Mouse (Mus musculus): ENCODE data around the gene Lamb3. TPM values are rescaled to one million over a fixed set of nuclear protein-coding genes. Genes with fewer than 3 reads are reported as not detected.

The Lamb3 gene
- polyA plus RNA-seq, 1 experiment from 2014 or later, result 54.5 TPM

DNA sequence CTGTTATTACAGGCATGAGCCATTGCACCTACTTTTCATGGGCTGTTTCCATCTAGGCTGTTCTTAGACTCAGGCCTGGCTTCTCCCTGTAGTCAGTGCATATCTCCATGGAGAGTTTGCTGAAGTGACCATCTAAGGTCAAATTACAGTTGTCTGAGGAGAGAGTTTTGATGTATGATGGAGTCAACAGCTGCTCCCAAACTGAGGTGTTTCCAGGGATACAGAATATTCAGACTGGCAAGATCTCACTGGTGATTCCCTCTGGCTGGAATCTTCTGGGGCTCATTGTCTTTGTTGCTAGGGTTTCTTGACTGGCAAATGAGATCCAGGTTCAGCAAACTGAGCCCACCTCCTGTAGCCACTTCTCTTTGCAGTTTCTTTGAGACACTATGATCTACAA, 83.2 kb downstream of the Lamb3 start:
- Histone ChIP-seq H3K27me3 (ENCODE audit: control insufficient read depth, insufficient read depth, low read depth, low read length) (no peaks in the 10 kb centered on the region), H3K27ac (ENCODE audit: low read length) (no peak overlapping the region)

DNA sequence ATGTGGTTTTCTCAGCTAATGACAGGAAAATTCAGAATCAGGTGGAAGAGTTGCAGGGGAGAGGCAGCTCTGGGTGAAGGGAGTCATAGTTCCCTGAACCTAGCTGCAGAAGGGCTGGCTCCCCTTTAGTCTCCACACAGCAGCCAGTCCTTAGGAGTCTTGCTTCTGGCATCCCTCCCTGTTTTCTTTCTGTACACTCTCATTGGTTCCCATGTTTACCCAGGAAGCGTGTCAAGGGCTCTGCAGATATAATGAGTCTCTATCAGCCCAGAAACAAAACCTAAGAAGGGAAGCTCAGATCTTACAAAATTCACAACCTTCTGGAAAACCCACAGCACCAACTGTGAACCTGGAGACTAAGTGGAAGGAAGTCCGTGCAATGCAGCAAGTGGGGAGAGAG, 85.5 kb downstream of the Lamb3 start:
- WGBS, result 26% methylated on average over 2 of the region's 2 CpGs

More for the DNA sequence above, 83.2 kb downstream of the Lamb3 start:
- Histone ChIP-seq H3K9me3 (ENCODE audit: control insufficient read depth, low read length) (no peaks in the 10 kb centered on the region), H3K4me3 (ENCODE audit: low read length) (no peak overlapping the region), H3K4me1 (replicated peaks; ENCODE audit: control insufficient read depth, insufficient read depth, low read length) (no peaks in the 10 kb centered on the region), H3K36me3 (ENCODE audit: control insufficient read depth, insufficient read depth, low read length) (no peaks in the 10 kb centered on the region), H3K4me2 (ENCODE audit: low read depth, low read length) (no peak overlapping the region), H3K9ac (ENCODE audit: low read length) (no peak overlapping the region)
- no peak for ATAC-seq (ENCODE audit: low read depth)

DNA sequence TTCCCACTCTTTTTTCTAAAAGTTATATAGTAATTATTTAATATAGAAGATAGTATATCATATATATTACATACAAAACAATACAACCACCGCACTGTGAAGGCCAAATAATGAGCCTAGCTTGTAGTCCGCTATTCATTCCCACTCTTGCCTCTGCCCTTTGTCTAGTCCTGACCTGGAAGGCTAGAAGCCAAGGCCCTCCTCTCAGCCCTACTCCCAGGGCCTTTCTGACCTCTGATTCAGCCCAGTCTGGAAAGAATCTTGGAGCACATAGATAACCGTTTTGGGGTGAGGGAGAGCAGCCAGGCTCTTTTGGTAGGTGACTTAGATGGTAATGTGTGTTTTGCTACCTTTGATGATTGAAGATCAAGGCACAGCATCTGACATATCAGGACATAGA, 86.4 kb downstream of the Lamb3 start:
- H3K27me3 ChIP-seq (ENCODE audit: control insufficient read depth, insufficient read depth, low read depth, low read length), result no peaks in the 10 kb centered on the region
- no peak overlapping the region for H3K9ac ChIP-seq (ENCODE audit: low read length)
- 63% methylated on average over 3 of the region's 3 CpGs for WGBS
- no peaks in the 10 kb centered on the region for H3K9me3 ChIP-seq (ENCODE audit: control insufficient read depth, low read length)
- no peak overlapping the region for H3K4me3 ChIP-seq (ENCODE audit: low read length)
- H3K4me2 ChIP-seq (ENCODE audit: low read depth, low read length), result no peak overlapping the region
- H3K36me3 ChIP-seq (ENCODE audit: control insufficient read depth, insufficient read depth, low read length), result no peaks in the 10 kb centered on the region
- ATAC-seq (ENCODE audit: low read depth), result no peak
- H3K27ac ChIP-seq (ENCODE audit: low read length), result no peak overlapping the region
- H3K4me1 ChIP-seq (replicated peaks; ENCODE audit: control insufficient read depth, insufficient read depth, low read length), result no peaks in the 10 kb centered on the region

More for the DNA sequence above, 85.5 kb downstream of the Lamb3 start:
- no peaks in the 10 kb centered on the region for H3K4me1 ChIP-seq (replicated peaks; ENCODE audit: control insufficient read depth, insufficient read depth, low read length)
- no peaks in the 10 kb centered on the region for H3K36me3 ChIP-seq (ENCODE audit: control insufficient read depth, insufficient read depth, low read length)
- no peak overlapping the region for H3K27ac ChIP-seq (ENCODE audit: low read length)
- ATAC-seq (ENCODE audit: low read depth), result peak; percentile 76
- no peaks in the 10 kb centered on the region for H3K27me3 ChIP-seq (ENCODE audit: control insufficient read depth, insufficient read depth, low read depth, low read length)
- H3K9ac ChIP-seq (ENCODE audit: low read length), result no peak overlapping the region
- H3K4me3 ChIP-seq (ENCODE audit: low read length), result no peak overlapping the region
- H3K9me3 ChIP-seq (ENCODE audit: control insufficient read depth, low read length), result no peaks in the 10 kb centered on the region
- H3K4me2 ChIP-seq (ENCODE audit: low read depth, low read length), result no peak overlapping the region

DNA sequence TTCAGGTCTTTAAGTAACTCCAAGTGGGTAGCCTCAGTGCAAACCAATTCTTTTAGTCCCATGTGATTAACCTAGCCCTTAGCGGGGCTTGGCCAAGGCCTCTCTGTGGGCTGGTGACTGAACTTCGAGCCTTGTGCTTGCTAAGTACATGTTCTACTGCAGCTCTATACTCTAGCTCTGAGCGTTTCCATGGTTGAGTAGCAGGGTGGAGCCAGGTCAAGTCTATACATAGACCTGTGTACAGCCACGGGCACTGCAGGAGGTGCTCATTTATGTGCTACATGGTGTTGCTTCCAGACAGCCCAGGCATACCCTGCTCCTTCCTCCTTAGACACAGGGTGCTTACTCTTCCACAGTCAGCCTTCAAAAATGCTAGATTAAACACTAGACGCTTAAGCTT, 88.4 kb downstream of the Lamb3 start:
- Histone ChIP-seq H3K27me3 (ENCODE audit: control insufficient read depth, insufficient read depth, low read depth, low read length) (no peaks in the 10 kb centered on the region), H3K27ac (ENCODE audit: low read length) (no peak overlapping the region), H3K4me2 (ENCODE audit: low read depth, low read length) (no peak overlapping the region), H3K4me1 (replicated peaks; ENCODE audit: control insufficient read depth, insufficient read depth, low read length) (no peaks in the 10 kb centered on the region; the same call in 1 of the 2 replicates), H3K36me3 (ENCODE audit: control insufficient read depth, insufficient read depth, low read length) (no peaks in the 10 kb centered on the region), H3K9me3 (ENCODE audit: control insufficient read depth, low read length) (no peaks in the 10 kb centered on the region), H3K9ac (ENCODE audit: low read length) (no peak overlapping the region), H3K4me3 (ENCODE audit: low read length) (no peak overlapping the region)
- WGBS, result 72% methylated on average over 5 of the region's 5 CpGs
- no peak for ATAC-seq (ENCODE audit: low read depth)

DNA sequence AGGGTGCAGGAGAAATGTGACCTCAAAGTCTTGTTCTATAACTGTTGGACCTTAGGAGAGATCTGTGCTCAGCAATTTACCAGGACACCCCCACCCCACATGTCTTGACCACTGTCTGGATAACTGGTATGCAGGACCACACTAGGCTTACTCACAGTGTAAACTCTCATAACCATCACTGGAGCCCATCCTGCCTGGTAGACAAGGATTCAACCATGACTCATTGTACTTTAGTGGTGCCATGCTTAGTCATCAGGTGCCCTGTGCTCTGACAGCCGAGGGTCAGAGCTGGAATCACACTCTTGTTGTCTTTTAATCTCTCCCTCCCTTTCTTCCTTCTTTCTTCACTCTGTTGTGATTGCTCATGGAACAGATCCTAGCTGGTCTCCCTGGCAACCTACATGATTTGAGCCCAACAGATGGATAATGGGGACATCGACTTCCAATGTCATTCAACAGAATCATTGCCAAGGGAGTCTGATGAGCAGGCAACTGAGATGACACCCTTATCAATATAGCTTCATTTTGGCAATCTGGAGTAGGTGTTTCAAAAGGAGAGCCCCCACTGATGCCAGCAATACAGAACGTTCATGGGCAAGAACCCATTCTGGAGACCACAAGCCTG, 90.8 kb downstream of the Lamb3 start:
- H3K4me2 ChIP-seq (ENCODE audit: low read depth, low read length), result no peak overlapping the region
- no peak for ATAC-seq (ENCODE audit: low read depth)
- no peaks in the 10 kb centered on the region; the same call in 1 of the 2 replicates for H3K4me1 ChIP-seq (replicated peaks; ENCODE audit: control insufficient read depth, insufficient read depth, low read length)
- H3K9me3 ChIP-seq (ENCODE audit: control insufficient read depth, low read length), result no peaks in the 10 kb centered on the region
- no peaks in the 10 kb centered on the region for H3K27me3 ChIP-seq (ENCODE audit: control insufficient read depth, insufficient read depth, low read depth, low read length)
- no peak overlapping the region for H3K27ac ChIP-seq (ENCODE audit: low read length)
- no peaks in the 10 kb centered on the region for H3K36me3 ChIP-seq (ENCODE audit: control insufficient read depth, insufficient read depth, low read length)
- H3K4me3 ChIP-seq (ENCODE audit: low read length), result no peak overlapping the region
- 72% methylated on average over 3 of the region's 3 CpGs for WGBS
- H3K9ac ChIP-seq (ENCODE audit: low read length), result no peak overlapping the region

DNA sequence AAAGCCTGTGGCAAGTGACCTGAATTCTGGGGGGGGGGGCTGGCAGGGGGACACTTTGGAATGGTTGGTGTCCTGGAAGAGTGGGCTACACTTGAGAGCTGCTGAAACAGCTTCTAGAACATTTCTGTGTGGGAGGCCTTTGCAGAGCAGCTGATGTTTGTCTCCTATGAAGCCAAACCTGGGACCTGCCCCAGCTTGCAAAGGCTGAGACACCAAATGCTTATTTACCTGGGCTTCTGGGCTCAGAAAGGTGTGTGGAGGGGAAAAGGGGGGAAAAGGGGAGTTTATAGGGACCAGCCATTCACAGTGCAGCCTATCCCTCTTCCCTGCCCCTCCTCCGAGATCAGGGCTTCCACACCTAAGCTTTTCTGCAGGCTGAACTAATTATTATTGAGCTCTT, 92.5 kb downstream of the Lamb3 start:
- Histone ChIP-seq H3K27ac (ENCODE audit: low read length) (no peak overlapping the region), H3K4me3 (ENCODE audit: low read length) (no peak overlapping the region), H3K9me3 (ENCODE audit: control insufficient read depth, low read length) (no peaks in the 10 kb centered on the region), H3K4me2 (ENCODE audit: low read depth, low read length) (no peak overlapping the region), H3K36me3 (ENCODE audit: control insufficient read depth, insufficient read depth, low read length) (no peaks in the 10 kb centered on the region), H3K27me3 (ENCODE audit: control insufficient read depth, insufficient read depth, low read depth, low read length) (no peaks in the 10 kb centered on the region), H3K9ac (ENCODE audit: low read length) (no peak overlapping the region), H3K4me1 (replicated peaks; ENCODE audit: control insufficient read depth, insufficient read depth, low read length) (no peaks in the 10 kb centered on the region; the same call in 1 of the 2 replicates)
- ATAC-seq (ENCODE audit: low read depth), result no peak
- WGBS, result 67% methylated on average over 1 of the region's 1 CpGs

DNA sequence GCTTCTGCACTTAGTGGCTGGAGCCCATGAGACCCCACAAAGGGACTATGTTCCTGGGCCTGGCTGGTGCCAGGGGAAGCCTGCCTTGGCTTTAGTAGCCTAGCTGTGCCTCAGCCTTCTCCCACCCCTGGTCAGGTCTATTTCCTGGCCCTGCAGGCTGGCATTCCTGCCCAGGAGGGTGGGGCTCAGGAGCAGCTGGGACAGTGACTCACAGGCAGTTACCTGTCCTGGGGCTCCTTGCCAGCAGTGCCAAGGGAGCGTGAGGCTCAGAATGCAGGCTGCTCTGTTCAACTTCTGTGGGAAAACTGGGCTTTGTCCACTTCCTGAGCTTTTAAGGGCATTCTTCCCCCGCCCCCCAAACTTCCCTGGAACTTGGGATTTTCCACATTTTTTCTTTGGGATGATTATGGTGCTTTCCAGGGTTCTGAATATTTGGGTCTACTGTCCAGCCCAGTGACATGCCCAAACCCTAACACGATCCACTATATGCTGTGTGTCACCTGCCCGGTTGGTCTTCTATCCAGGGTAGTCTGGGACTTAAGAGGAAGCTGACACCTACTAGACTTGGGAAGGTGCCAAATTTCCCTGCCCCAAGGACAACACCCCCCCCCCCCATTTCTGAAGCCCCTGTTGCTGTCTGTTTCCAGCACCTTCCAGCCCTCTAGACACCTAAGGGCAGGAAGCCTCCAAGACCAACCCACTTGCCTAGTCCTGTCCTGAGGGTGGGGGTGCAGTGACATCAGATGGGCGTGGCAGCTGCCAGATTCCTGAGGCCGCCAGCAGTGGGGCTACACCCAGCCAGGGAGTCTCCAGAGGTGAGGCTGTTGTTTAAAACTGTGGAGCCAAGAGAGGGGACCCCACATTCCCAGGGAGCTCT, 94.0 kb downstream of the Lamb3 start:
- H3K27ac ChIP-seq (ENCODE audit: low read length), result peak overlapping the region; percentile 75
- no peaks in the 10 kb centered on the region; the same call in 1 of the 2 replicates for H3K4me1 ChIP-seq (replicated peaks; ENCODE audit: control insufficient read depth, insufficient read depth, low read length)
- peak; percentile 92 for ATAC-seq (ENCODE audit: low read depth)
- H3K4me2 ChIP-seq (ENCODE audit: low read depth, low read length), result peak overlapping the region; percentile 51
- no peaks in the 10 kb centered on the region for H3K9me3 ChIP-seq (ENCODE audit: control insufficient read depth, low read length)
- no peaks in the 10 kb centered on the region for H3K27me3 ChIP-seq (ENCODE audit: control insufficient read depth, insufficient read depth, low read depth, low read length)
- H3K9ac ChIP-seq (ENCODE audit: low read length), result peak overlapping the region; percentile 8; the same call in 1 of the 2 replicates
- WGBS, result 34% methylated on average over 6 of the region's 6 CpGs
- peak overlapping the region; percentile 28 for H3K4me3 ChIP-seq (ENCODE audit: low read length)
- no peaks in the 10 kb centered on the region for H3K36me3 ChIP-seq (ENCODE audit: control insufficient read depth, insufficient read depth, low read length)

DNA sequence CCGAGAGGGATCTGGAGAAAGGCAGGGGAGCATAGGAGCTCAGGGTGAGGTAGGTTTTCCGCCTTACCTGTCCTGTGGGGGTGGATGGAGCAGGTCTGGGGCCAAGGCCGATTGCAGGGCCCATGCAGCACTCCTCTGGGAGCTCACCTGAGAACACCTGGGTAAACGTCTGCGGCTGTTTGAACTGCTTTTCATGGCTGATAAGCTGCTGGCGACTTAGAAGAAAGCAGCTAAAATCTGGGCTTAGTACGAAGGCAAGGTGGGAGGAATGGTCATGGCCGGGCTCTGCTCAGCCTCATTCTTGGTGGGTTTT, 94.5 kb downstream of the Lamb3 start:
- Histone ChIP-seq H3K4me2 (ENCODE audit: low read depth, low read length) (peak overlapping the region; percentile 51), H3K9ac (ENCODE audit: low read length) (peak overlapping the region; percentile 8; the same call in 1 of the 2 replicates), H3K27me3 (ENCODE audit: control insufficient read depth, insufficient read depth, low read depth, low read length) (no peaks in the 10 kb centered on the region), H3K4me1 (replicated peaks; ENCODE audit: control insufficient read depth, insufficient read depth, low read length) (no peaks in the 10 kb centered on the region; the same call in 1 of the 2 replicates), H3K9me3 (ENCODE audit: control insufficient read depth, low read length) (no peaks in the 10 kb centered on the region), H3K27ac (ENCODE audit: low read length) (peak overlapping the region; percentile 75), H3K36me3 (ENCODE audit: control insufficient read depth, insufficient read depth, low read length) (no peaks in the 10 kb centered on the region), H3K4me3 (ENCODE audit: low read length) (peak overlapping the region; percentile 28)
- WGBS, result 36% methylated on average over 8 of the region's 8 CpGs
- peak; percentile 75 for ATAC-seq (ENCODE audit: low read depth)

DNA sequence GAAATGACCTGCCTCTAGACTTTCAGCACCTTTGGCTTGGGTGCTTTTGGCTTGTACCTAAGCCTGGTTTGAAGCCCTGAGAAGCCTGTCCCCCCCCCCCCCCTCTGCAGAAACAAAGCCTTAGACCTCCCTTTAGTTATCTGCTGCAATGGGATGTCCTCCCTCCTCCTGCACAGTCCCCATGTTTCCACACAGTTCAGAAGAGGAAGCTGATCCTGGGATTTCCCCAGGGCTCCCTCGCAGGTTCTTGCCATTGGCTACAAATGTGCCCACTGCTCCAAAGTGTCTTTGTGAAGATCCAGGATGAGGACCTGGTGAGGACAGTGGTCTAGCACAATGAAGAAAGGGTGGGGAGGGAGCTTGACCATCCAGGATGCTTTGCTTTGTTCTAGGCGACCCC, 95.6 kb downstream of the Lamb3 start:
- Histone ChIP-seq H3K9me3 (ENCODE audit: control insufficient read depth, low read length) (no peaks in the 10 kb centered on the region), H3K36me3 (ENCODE audit: control insufficient read depth, insufficient read depth, low read length) (no peaks in the 10 kb centered on the region), H3K27me3 (ENCODE audit: control insufficient read depth, insufficient read depth, low read depth, low read length) (no peaks in the 10 kb centered on the region), H3K4me2 (ENCODE audit: low read depth, low read length) (peak overlapping the region; percentile 51), H3K27ac (ENCODE audit: low read length) (no peak overlapping the region), H3K9ac (ENCODE audit: low read length) (no peak overlapping the region), H3K4me3 (ENCODE audit: low read length) (no peak overlapping the region), H3K4me1 (replicated peaks; ENCODE audit: control insufficient read depth, insufficient read depth, low read length) (no peaks in the 10 kb centered on the region; the same call in 1 of the 2 replicates)
- WGBS, result 55% methylated on average over 2 of the region's 2 CpGs
- ATAC-seq (ENCODE audit: low read depth), result no peak
